Mouse (Mus musculus): ENCODE measurements around the gene Cela3b. TPM values are rescaled to one million over a fixed set of nuclear protein-coding genes. Genes with fewer than 3 reads are reported as not detected.
A peak's percentile ranks its signal among the peaks of the same experiment; 100 is the strongest.
"Not testable (repeated sequence)": the region's sequence is repeated elsewhere in the genome, so short reads cannot be mapped to it uniquely, and the experiment has no call there.

Cela3b gene
- polyA plus RNA-seq, 1 experiment = 7.9 TPM

- DNase-seq (ENCODE audit: low read depth) = no peak
Measured at GRCm38 (mm10) chr4:137417712-137418564, 12.4 kb downstream of the Cela3b start.

- no peak for DNase-seq (ENCODE audit: low read depth)
Measured at GRCm38 (mm10) chr4:137414936-137415335, 15.4 kb downstream of the Cela3b start.

GRCm38 (mm10) chr4:137412185-137412709, 18.1 kb downstream of the Cela3b start:
- DNase-seq (ENCODE audit: low read depth) = not testable (repeated sequence)

- no peak for DNase-seq (ENCODE audit: low read depth)
Measured at GRCm38 (mm10) chr4:137409691-137410090, 20.6 kb downstream of the Cela3b start, which contains the start of gene Cela3a. Cela3a (minus strand) TSS chr4:137409791.

GRCm38 (mm10) chr4:137405571-137405970, 24.8 kb downstream of the Cela3b start:
- no peak for DNase-seq (ENCODE audit: low read depth)

- no peak for DNase-seq (ENCODE audit: low read depth)
Measured at GRCm38 (mm10) chr4:137396641-137397525, 33.5 kb downstream of the Cela3b start.

- no peak for DNase-seq (ENCODE audit: low read depth)
Measured at GRCm38 (mm10) chr4:137393378-137394135, 36.8 kb downstream of the Cela3b start.

- DNase-seq (ENCODE audit: low read depth) = no peak
Measured at GRCm38 (mm10) chr4:137392874-137393273, 37.5 kb downstream of the Cela3b start.

- no peak for DNase-seq (ENCODE audit: low read depth)
Measured at GRCm38 (mm10) chr4:137391287-137391686, 39.1 kb downstream of the Cela3b start.

GRCm38 (mm10) chr4:137390196-137390595, 40.1 kb downstream of the Cela3b start:
- DNase-seq (ENCODE audit: low read depth) = no peak

- DNase-seq (ENCODE audit: low read depth) = no peak
Measured at GRCm38 (mm10) chr4:137388983-137389382, 41.4 kb downstream of the Cela3b start.

- DNase-seq (ENCODE audit: low read depth) = peak; percentile 62
Measured at GRCm38 (mm10) chr4:137388059-137388794, 42.1 kb downstream of the Cela3b start.

- DNase-seq (ENCODE audit: low read depth) = no peak
Measured at GRCm38 (mm10) chr4:137387482-137388058, 42.8 kb downstream of the Cela3b start.

GRCm38 (mm10) chr4:137380702-137381605, 49.4 kb downstream of the Cela3b start:
- DNase-seq (ENCODE audit: low read depth) = no peak

- peak; percentile 74 for DNase-seq (ENCODE audit: low read depth)
Measured at GRCm38 (mm10) chr4:137379713-137380255, 50.6 kb downstream of the Cela3b start.

- no peak for DNase-seq (ENCODE audit: low read depth)
Measured at GRCm38 (mm10) chr4:137379085-137379484, 51.3 kb downstream of the Cela3b start.

GRCm38 (mm10) chr4:137377526-137378304, 52.6 kb downstream of the Cela3b start:
- no peak for DNase-seq (ENCODE audit: low read depth)

- no peak for DNase-seq (ENCODE audit: low read depth)
Measured at GRCm38 (mm10) chr4:137376778-137377177, 53.6 kb downstream of the Cela3b start.
